In the genomic region with DNA sequence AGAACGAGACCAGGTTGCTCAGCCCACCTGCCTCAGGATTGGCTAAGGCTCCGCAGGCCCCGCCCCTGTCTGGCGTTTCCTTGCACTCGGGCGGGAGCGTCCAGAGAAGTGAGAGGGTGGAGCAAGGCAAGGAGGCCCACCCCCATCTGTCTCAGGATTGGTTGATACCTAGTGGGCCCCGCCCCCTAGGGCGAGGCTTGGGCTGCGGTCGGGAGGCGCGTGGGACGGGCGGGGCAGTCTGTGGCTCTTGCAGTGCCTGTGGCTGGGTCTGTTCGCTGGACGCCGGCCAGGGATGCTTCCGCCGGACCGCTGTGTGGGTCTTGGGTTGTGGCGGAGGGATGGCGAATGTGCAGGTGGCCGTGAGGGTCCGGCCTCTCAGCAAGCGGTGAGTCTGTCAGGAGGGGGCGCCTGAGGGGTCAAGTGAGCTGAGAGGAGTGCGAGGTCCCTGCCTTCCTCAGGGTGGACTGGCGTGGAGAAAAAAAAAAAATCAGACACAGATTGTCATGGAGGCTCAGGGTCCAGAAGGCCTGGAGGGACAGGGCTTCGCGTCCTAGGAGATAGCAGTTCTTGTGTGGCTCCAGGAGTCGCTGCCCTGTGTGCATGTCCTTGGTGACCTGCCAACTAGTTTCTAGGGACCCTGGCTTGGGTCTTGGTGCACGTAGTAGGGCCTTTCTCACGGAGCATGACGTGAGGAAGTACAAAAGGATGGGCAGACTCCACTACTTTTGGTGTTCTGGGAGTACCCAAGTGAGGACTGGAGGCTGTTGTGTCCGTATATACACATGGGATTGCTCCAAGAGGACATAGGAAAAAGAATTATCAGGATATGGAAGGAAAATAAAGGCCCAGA, we compare ENCODE assay signal across 8 mouse cellular contexts. TPM values are rescaled to one million over a fixed set of nuclear protein-coding genes. Genes with fewer than 3 reads are reported as not detected.
DNase-seq lines count a peak whose midpoint lies in the region; ATAC-seq and TF ChIP-seq lines count a peak whose summit lies in the region.

TSS of gene Stard9 (plus strand) at position 236 of the 850 bp plus-strand sequence.

- H3K36me3 ChIP-seq in hindbrain, postnatal 0 days (ENCODE audit: insufficient read depth, low read length), result peaks cover 4% of the 10 kb centered on the region; the same call in 1 of the 2 replicates

- H3K9me3 ChIP-seq in hindbrain, postnatal 0 days (ENCODE audit: low read length), result no peaks in the 10 kb centered on the region

- DNase-seq in ZHBTc4 (ENCODE audit: low read depth, low spot score), result peak; percentile 100
- DNase-seq in gastrocnemius, adult 2 months, result peak; percentile 99
- DNase-seq in hindbrain, postnatal 0 days (ENCODE audit: low spot score), result peak; percentile 100
- DNase-seq in left cerebral cortex, adult 2 months (ENCODE audit: extremely low spot score in 1 of 2, low spot score in 2 of 2), result peak; percentile 95 to 97
- DNase-seq in right cerebral cortex, adult 2 months (ENCODE audit: low spot score in 2 of 2), result peak; percentile 96
- peak; percentile 98 for DNase-seq in urinary bladder, postnatal 14 days (ENCODE audit: low spot score)

- TF ChIP-seq CTCF in gastrocnemius, adult 2 months (IDR thresholded peaks at IDR 0.05), result peak; percentile 11; the same call in 1 of the 2 replicates
- TF ChIP-seq CTCF in hindbrain, postnatal 0 days (IDR thresholded peaks at IDR 0.05; ENCODE audit: low read depth), result 0 out of 2 replicates have a peak, but pooled peaks have one; percentile 38
- TF ChIP-seq CTCF in left cerebral cortex, adult 2 months (IDR thresholded peaks at IDR 0.05), result no peak; the same call in 1 of the 2 replicates

- 3% methylated on average over 35 of the region's 36 CpGs for WGBS in hindbrain, postnatal 0 days

- no peaks in the 10 kb centered on the region for H3K27me3 ChIP-seq in hindbrain, postnatal 0 days (ENCODE audit: insufficient read depth, low read length)

- H3K4me3 ChIP-seq in gastrocnemius, adult 2 months, result peak within 1 kb of the TSS; percentile 86
- H3K4me3 ChIP-seq in hindbrain, postnatal 0 days (ENCODE audit: low read length), result peak within 1 kb of the TSS; percentile 58
- H3K4me3 ChIP-seq in left cerebral cortex, adult 2 months, result peak within 1 kb of the TSS; percentile 56

- ATAC-seq in common myeloid progenitor, adult 5-6 weeks (replicated peaks; ENCODE audit: low read depth, poor library complexity, severe bottlenecking), result peak; percentile 95
- ATAC-seq in hindbrain, postnatal 0 days, result peak; percentile 100
- ATAC-seq in megakaryocyte, adult 5-6 weeks (ENCODE audit: poor library complexity, severe bottlenecking), result peak; percentile 97

- peak within 1 kb of the TSS; percentile 45 for H3K9ac ChIP-seq in hindbrain, postnatal 0 days (replicated peaks; ENCODE audit: low read length)

- H3K4me1 ChIP-seq in hindbrain, postnatal 0 days (ENCODE audit: insufficient read depth, low read length), result peaks cover 9% of the 10 kb centered on the region

- intact Hi-C loops in gastrocnemius, adult 2 months (cut with DNase I), result no loop called here
- intact Hi-C loops in left cerebral cortex, adult 2 months (cut with DNase I), result no loop called here

- H3K27ac ChIP-seq in gastrocnemius, adult 2 months, result peak within 1 kb of the TSS; percentile 85
- peak within 1 kb of the TSS; percentile 64; the same call in 1 of the 2 replicates for H3K27ac ChIP-seq in hindbrain, postnatal 0 days
- H3K27ac ChIP-seq in left cerebral cortex, adult 2 months, result peak within 1 kb of the TSS; percentile 76

- H3K4me2 ChIP-seq in hindbrain, postnatal 0 days (ENCODE audit: low read depth, low read length), result peak within 1 kb of the TSS; percentile 83

RNA-seq across cellular contexts. Expression of gene Stard9, which starts in this region (rescaled TPM):
- 1.6 and 2.5 TPM in 2 replicates for total RNA-seq in common myeloid progenitor, adult 5-6 weeks (2017)
- 1 to 10 TPM; 3.0 TPM for total RNA-seq in gastrocnemius, adult 2 months (2021)
- total RNA-seq in hindbrain, postnatal 0 days (2014; rRNA removed), result 14.2 and 18.5 TPM in 2 replicates
- 3.1 TPM in 2 replicates for polyA plus RNA-seq in hindbrain, postnatal 0 days (2015; fragmentation: Nextera tagmentation; extraction: Ambion mirVana)
- 10 to 100 TPM; 10.1 to 10.8 TPM for total RNA-seq in left cerebral cortex, adult 2 months (2021)
- 23.6 and 26.2 TPM in 2 replicates for total RNA-seq in megakaryocyte, adult 5-6 weeks (2015)
- total RNA-seq in megakaryocyte, adult 5-6 weeks (2017), result 16.4 and 20.9 TPM in 2 replicates

Comparison
In these comparisons a context has a peak if more than half of its experiments do, and no peak if none do; other contexts are left out.
1. Peak in every context shown above with its lines: DNase-seq, ATAC-seq, H3K4me3 ChIP-seq and H3K27ac ChIP-seq.